Mouse (Mus musculus) testis, postnatal 10 days (tissue): ENCODE data around the gene Grwd1.

Experiments used
- DNase-seq: peaks from one replicate; pipeline ENCODE4 v3.0.0; 2021; ENCODE audit warnings: low spot score

Gene Grwd1

DNA sequence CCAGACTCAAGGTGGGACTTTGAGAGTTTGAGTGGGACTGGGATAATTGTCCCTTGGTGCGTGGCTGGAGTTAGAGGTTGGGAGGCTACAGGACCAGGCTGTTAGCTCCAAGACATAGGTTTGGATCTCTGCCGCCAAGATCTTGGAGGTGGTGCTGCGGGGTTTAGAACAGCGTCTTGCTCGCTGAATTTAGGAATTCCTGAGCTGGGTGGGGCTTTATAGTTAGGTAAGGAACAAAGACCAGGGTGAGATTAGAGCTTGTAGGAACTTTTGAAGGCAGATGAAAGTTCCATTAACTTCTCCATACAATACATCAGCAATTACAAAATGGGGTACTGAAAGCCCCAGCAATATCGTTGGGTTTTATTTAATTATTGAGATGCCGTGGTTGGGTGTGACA is 30.7 kb downstream of the Grwd1 start:
- DNase-seq, result no peak

DNA sequence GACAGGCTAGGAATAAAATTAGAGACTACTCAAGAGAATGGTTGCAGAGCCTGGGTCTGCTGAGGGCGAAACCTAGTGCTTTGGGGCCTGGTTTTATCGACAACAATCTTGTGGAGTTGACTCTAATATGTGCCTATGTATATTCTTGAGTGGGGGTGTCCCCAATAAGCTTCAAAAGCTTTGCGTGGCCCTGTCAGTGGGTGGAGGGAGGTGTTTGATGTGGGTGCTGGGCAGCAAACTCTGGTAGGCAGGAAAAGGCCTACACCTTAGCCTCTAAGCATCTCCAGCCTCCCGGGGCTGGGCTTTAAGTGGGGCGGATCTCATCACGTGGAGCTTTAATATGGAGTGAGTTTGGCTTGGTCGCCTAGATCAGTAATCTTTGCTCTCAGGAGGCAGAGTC is 31.8 kb downstream of the Grwd1 start:
- no peak for DNase-seq

DNA sequence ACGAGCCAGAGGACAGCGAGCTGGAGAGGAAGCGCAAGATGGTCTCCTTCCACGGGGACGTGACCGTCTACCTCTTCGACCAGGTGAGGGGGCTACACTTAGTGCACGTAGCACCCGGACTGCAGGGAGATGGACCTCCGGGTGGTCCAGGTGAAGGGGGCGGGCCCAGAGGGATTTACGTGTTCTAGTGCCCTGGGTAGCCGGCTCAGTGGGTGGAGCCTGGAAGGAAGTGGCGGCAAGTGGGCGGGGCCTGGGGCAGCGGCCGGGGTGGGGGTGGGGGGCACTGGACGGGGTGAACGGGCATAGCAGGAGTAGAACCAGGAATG is 32.3 kb downstream of the Grwd1 start:
- DNase-seq, result peak; percentile 73

DNA sequence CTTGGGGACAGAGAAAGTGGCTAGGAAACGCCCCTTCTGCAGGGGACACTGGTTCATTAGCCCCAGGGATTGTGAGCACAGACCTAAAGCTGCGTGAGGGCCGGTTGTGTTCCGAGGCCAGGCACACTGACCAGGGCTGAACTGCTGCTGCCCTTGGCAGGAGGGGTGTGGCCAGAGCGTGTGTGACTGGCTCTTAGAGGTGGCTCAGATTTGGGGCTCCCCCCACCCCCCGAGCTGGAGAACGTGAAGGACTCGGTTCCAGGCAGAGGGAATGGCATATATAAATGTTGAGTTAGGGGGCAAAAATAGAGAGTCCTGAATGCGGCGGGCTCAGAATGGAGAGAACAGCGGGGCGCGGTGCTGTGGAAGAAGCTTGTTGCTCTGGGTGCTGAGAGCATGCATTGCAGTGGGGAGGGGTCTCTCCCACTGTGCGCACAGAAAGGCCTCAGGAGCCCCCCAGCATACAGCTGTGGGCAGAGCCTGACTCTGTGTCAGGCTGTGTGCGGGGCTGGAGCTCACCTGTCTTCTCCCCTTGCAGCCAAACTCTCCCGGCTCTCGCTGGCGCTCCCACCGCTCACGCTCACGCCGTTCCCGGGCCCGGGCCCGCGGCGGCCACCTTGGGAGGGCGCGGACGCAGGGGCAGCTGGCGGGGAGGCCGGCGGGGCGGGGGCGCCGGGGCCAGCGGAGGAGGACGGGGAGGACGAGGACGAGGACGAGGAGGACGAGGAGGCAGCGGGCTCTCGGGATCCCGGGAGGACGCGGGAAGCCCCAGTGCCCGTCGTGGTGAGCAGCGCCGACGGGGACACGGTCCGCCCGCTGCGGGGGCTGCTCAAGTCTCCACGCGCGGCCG is 32.9 kb downstream of the Grwd1 start:
- DNase-seq, result peak; percentile 58

DNA sequence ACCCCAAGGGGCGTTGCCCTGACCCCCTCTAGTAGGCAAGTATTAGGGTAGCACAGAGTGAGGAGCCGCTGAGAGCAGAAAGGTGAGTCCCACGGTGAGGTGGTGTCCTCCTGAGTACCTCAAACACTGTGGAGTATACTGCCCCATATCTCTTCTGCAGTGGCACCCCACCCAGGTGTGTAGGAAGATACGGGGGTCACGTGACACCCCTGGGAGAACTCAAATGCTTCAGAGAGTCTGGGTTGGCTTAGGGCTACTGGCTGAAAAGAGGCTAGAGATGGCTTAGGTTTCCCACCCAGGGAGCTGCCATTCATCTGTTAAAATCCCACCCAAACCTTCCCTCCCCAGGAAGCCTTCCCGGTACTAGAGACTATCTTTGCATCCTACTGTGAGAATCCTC is 33.8 kb downstream of the Grwd1 start:
- DNase-seq, result no peak

DNA sequence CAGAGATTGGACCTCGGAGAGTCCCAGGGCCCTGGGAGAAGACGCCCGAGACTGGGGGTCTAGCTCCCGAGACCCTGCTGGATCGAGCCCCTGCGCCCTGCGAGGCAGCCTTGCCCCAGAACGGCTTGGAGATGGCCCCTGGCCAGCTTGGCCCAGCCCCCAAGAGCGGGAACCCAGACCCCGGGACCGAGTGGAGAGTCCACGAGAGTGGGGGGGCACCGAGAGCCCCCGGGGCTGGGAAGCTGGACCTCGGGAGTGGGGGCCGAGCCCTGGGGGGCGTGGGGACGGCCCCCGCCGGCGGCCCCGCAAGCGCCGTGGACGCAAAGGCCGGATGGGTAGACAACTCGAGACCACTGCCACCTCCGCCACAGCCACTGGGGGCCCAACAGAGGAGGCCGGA is 35.8 kb downstream of the Grwd1 start:
- DNase-seq, result no peak

GRCm38 (mm10) chr7:45793969-45794585 is 36.7 kb downstream of the Grwd1 start:
- no peak for DNase-seq

GRCm38 (mm10) chr7:45793240-45793639 is 37.5 kb downstream of the Grwd1 start:
- DNase-seq, result no peak

- DNase-seq, result no peak
These were observed 38.8 kb downstream of the Grwd1 start for GRCm38 (mm10) chr7:45791756-45792490.

DNA sequence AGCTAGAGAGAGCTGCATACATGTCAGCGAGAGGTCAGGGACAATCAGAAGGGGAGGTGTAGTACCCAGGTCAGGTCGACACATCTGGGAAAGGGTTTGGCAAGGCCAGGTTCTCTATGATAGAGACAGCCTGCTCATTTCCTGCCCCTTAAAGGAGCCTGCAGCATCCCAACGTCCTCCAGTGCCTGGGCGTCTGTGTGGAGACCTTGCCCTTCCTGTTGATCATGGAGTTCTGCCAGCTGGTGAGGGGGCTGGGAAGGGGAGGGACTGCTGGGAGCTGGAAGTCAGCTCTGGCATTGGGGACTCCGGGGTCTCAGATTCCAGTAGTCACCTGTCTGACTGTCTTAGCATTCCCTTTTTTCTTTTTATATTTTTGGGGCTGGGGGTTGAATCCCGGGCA is 40.0 kb downstream of the Grwd1 start:
- DNase-seq, result no peak

DNA sequence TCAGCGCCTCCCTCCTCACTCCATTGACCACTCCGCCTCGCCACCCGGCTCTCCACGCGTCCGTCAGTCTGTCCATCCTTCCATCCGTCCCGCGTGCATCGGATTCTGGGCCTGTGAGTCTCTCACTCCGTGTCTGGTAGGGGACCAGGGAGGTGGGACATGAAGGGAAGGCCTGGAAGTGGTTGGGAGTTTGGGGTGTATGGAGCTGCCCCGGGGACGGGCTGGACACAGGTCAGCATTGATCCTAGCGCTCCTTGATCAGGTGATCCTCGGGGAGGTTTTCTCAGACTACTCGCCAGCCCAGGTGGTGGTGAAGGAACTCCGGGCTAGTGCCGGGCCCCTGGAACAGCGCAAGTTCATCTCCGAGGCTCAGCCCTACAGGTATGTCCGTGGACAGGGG is 43.1 kb downstream of the Grwd1 start:
- DNase-seq, result no peak

GRCm38 (mm10) chr7:45786661-45787413 is 43.9 kb downstream of the Grwd1 start:
- DNase-seq, result no peak

DNA sequence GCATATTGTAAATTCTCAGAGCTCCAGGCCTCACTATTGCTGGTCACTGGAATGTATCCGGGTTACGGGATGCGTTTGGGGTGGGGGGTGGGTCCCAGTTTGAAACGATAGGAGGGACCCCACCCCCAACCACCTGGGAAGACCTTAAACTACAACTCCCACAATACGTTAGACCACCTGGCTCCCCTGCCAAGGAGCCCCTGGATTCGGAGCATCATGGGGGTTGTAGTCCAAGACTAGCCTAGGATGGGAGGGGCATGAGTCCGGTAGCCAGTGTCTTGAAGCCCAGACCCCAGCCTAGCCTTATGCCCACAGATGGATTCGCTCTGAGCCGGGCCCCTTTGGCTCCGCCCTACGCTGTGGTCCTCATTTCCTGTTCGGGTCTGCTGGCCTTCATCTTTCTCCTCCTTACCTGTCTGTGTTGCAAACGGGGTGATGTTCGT is 44.6 kb downstream of the Grwd1 start:
- DNase-seq, result peak; percentile 53

GRCm38 (mm10) chr7:45785388-45786135 is 45.2 kb downstream of the Grwd1 start:
- peak; percentile 73 for DNase-seq

DNA sequence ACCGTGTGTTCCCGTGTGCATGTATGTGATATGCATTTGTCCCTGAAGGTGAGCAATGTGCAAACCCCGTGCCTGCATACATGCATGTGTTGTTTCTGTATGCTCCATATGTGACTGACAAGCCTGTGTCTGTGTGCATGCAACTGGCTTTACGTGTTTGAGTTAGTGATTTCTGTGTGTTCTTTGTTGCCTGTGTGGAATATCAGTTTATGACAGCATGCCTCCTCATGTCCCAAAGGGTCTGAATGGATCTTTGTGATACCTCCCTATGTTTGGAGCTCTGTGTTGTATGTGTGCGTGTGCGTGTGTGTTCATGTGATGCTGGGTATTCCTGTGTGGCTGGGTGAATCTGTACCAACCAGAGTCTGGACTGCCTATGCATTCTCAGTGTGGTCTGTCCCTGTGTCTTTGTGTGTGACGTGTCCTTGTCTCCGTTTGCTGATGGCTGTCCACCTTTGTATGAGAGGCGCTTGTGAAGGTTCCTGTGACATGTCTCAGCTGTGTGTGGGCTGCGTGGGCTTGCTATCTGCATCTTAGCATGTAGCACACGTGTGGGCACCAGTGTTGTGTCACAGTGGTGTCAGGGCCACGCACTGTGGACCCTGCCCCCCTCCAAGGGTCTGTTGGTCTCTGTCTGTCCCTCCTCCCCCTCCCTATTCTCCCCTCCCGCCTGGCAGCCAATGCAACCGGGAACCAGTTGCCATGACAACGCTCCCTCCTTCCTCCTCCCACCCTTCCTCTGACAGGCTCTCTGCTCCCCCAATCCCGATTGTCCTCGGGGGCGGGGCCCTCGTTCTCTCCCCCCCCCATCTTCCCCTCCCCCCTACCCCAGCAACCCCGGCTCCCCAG is 46.0 kb downstream of the Grwd1 start, which contains the start of gene Sult2b1:
Sult2b1 (minus strand) TSS at position 146 of the 849 bp plus-strand sequence.
- DNase-seq, result peak; percentile 76

DNA sequence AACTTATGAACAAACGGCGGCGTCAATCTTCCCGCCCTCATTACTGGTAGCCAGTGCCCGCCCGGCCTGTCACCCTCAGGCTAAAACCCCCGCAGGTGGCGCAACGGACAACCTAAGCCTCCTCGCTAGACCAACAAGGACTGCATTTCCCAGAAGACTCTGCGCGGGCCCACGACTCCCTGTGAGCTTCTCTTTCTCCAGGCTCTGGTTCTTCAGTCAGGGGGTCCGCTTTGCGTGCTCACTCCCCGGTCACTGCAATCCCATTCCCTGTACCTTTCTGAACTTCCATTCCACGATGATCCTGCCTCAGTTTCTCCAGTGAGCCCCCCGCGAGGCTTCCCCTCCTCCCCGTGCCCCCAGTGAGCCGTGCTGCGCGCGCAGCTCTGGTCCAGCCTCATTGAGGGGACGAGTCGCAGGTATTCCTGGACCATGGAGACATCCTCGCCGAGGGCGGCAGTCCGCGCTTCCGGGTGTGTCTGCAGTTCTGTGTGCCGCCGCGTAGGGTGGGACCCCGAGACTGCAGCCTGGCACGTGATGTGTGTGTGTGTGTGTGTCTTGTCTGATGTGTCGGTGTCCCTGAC is 47.1 kb downstream of the Grwd1 start, which contains the start of gene Lmtk3:
Lmtk3 (plus strand) TSS at position 228 of the 581 bp plus-strand sequence.
- peak; percentile 77 for DNase-seq

- no peak for DNase-seq
These were observed 48.5 kb downstream of the Grwd1 start for GRCm38 (mm10) chr7:45782271-45782670.

DNA sequence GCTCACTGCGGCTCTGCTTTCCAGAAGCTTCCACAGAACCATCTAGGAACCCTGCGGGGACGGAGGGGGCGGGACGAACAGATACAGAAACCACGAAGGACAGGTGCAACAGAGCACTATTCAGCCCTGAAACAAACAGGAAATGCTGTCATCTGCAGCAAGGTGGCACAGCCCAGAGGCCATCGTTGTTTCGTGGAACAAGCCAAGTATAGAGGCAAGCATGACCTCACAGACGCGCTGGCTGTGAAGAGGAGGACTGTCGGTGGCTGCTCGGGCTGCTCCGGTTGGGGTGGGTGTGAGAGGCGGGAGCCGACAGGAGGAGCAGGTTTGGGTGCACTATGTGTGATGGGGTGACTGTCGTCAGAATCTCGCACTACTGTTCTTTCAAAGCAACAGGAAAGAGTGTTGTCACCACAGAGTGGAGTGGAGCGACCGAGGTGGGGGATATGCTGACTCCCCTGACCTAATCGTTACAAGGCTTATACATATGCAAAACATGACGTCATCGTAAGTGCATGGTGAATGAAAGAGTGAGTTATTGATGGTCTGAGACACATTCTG is 51.6 kb downstream of the Grwd1 start:
- DNase-seq, result no peak

GRCm38 (mm10) chr7:45775237-45775636 is 55.5 kb downstream of the Grwd1 start:
- no peak for DNase-seq
